Mouse (Mus musculus) MEL (cell line): ENCODE results near the gene Rhov.

Experiments
- CTCF ChIP-seq, 3 experiments: IDR thresholded peaks in 2 of 3; conservative IDR thresholded peaks in 1 of 3; 2 replicates each; pipeline ENCODE4 v1.5.1; 2011 to 2012; ENCODE audit warnings: low read length in 3 of 3, low read depth in 2 of 3, mild to moderate bottlenecking in 2 of 3, improper control_type of control experiment in 1 of 3, inconsistent platforms in 1 of 3, mixed read lengths in 1 of 3, moderate library complexity in 1 of 3; ENCODE audit not compliant: control insufficient read depth in 1 of 3, insufficient read depth in 1 of 3, poor library complexity in 1 of 3, severe bottlenecking in 1 of 3
- E2F4 ChIP-seq: IDR thresholded peaks from 2 replicates; pipeline ENCODE4 v1.6.1; 2011; ENCODE audit warnings: low read depth, low read length, improper control_type of control experiment, borderline replicate concordance
- EP300 ChIP-seq, 2 experiments: IDR thresholded peaks; 2 replicates each; pipeline ENCODE4 v1.6.1; 2011; ENCODE audit warnings: improper control_type of control experiment in 2 of 2, low read length in 2 of 2, low read depth in 1 of 2, mild to moderate bottlenecking in 1 of 2
- MAFK ChIP-seq: IDR thresholded peaks from 2 replicates; pipeline ENCODE4 v1.6.1; 2011; ENCODE audit warnings: low read depth, mild to moderate bottlenecking, low read length, improper control_type of control experiment, borderline replicate concordance
- MAX ChIP-seq: IDR thresholded peaks from 2 replicates; pipeline ENCODE4 v1.6.1; 2011; ENCODE audit warnings: low read length, improper control_type of control experiment
- MEF2A ChIP-seq: IDR thresholded peaks from 2 replicates; pipeline ENCODE4 v1.6.1; 2014; ENCODE audit warnings: low read depth, mild to moderate bottlenecking, inconsistent platforms, low read length, improper control_type of control experiment; ENCODE audit not compliant: poor library complexity, insufficient replicate concordance, severe bottlenecking; ENCODE audit errors: extremely low read depth
- POLR2A ChIP-seq, 2 experiments: IDR thresholded peaks; 2 replicates each; pipeline ENCODE4 v1.6.1; 2011 to 2012; ENCODE audit warnings: low read length in 2 of 2, mild to moderate bottlenecking in 2 of 2, control low read depth in 1 of 2, improper control_type of control experiment in 1 of 2, low read depth in 1 of 2, moderate library complexity in 1 of 2; ENCODE audit not compliant: control insufficient read depth in 1 of 2, insufficient read depth in 1 of 2, poor library complexity in 1 of 2
- POLR2AphosphoS2 ChIP-seq: IDR thresholded peaks from 2 replicates; pipeline ENCODE4 v1.6.1; 2011; ENCODE audit warnings: low read length, improper control_type of control experiment
- POLR2AphosphoS5 ChIP-seq: IDR thresholded peaks from 2 replicates; pipeline ENCODE4 v1.6.1; 2012; ENCODE audit warnings: low read depth, borderline replicate concordance, mild to moderate bottlenecking, inconsistent platforms, low read length, moderate library complexity, mixed read lengths
- UBTF ChIP-seq: IDR thresholded peaks from 2 replicates; pipeline ENCODE4 v1.6.1; 2012; ENCODE audit warnings: low read depth, mild to moderate bottlenecking, inconsistent platforms, low read length, improper control_type of control experiment, moderate library complexity, borderline replicate concordance; ENCODE audit not compliant: insufficient read depth

GRCm38 (mm10) chr2:119270286-119270642 is 808 bp downstream of the Rhov start:
- TF ChIP-seq CTCF (IDR thresholded peaks at IDR 0.05 in 2 of 3, conservative IDR thresholded peaks at IDR 0.05 in 1 of 3; ENCODE audit: control insufficient read depth in 1 of 3, insufficient read depth in 1 of 3, low read depth in 2 of 3, low read length in 3 of 3, poor library complexity in 1 of 3, severe bottlenecking in 1 of 3): no peak
- no peak for TF ChIP-seq MEF2A
- no peak for TF ChIP-seq POLR2A (IDR thresholded peaks at IDR 0.05; ENCODE audit: control insufficient read depth in 1 of 2, insufficient read depth in 1 of 2, low read depth in 1 of 2, low read length in 2 of 2, poor library complexity in 1 of 2)
- no peak for TF ChIP-seq MAX
- TF ChIP-seq POLR2AphosphoS5: no peak
- TF ChIP-seq MAFK: no peak
- no peak for TF ChIP-seq POLR2AphosphoS2
- no peak for TF ChIP-seq E2F4
- TF ChIP-seq UBTF: no peak
- no peak for TF ChIP-seq EP300 (IDR thresholded peaks at IDR 0.05; ENCODE audit: low read depth in 1 of 2, low read length in 2 of 2)
